Mouse (Mus musculus) MEL (cell line): ENCODE results near the gene Rdh16f2. TPM values are rescaled to one million over a fixed set of nuclear protein-coding genes. Genes with fewer than 3 reads are reported as not detected.
"Not testable (repeated sequence)": the region's sequence is repeated elsewhere in the genome, so short reads cannot be mapped to it uniquely, and the experiment has no call there.

Experiments
- DNase-seq: peaks from one replicate; pipeline ENCODE4 v3.0.0; 2011; ENCODE audit warnings: low read depth, low spot score
- H3K27ac ChIP-seq: 2 replicates; pipeline ENCODE4 v1.5.1; 2012; ENCODE audit warnings: low read depth, mild to moderate bottlenecking, control low read depth, low read length, moderate library complexity; ENCODE audit not compliant: control insufficient read depth
- H3K27me3 ChIP-seq, 2 experiments: fragments of 150-350 bp in 1 of 2; sonication (generic) in 1 of 2; 2 replicates each; pipeline ENCODE4 v1.6.1; 2012; ENCODE audit warnings: low read length in 2 of 2, mild to moderate bottlenecking in 2 of 2, improper control_type of control experiment in 1 of 2, moderate library complexity in 1 of 2; ENCODE audit not compliant: insufficient read depth in 2 of 2, control insufficient read depth in 1 of 2
- H3K36me3 ChIP-seq, 2 experiments: 2 replicates each; pipeline ENCODE4 v1.6.1; 2012 to 2014; ENCODE audit warnings: low read length in 2 of 2, improper control_type of control experiment in 1 of 2, inconsistent platforms in 1 of 2, mild to moderate bottlenecking in 1 of 2; ENCODE audit not compliant: insufficient read depth in 2 of 2, control insufficient read depth in 1 of 2
- H3K4me1 ChIP-seq, 2 experiments: fragments of 150-350 bp in 1 of 2; sonication (generic) in 1 of 2; 2 replicates each; pipeline ENCODE4 v1.6.1; 2012; ENCODE audit warnings: low read length in 2 of 2, improper control_type of control experiment in 1 of 2, mild to moderate bottlenecking in 1 of 2; ENCODE audit not compliant: insufficient read depth in 2 of 2, control insufficient read depth in 1 of 2
- H3K4me3 ChIP-seq, 2 experiments: fragments of 150-350 bp in 1 of 2; sonication (generic) in 1 of 2; 2 replicates each; pipeline ENCODE4 v1.5.1; 2012; ENCODE audit warnings: low read depth in 2 of 2, low read length in 2 of 2, mild to moderate bottlenecking in 2 of 2, moderate library complexity in 2 of 2, control low read depth in 1 of 2, improper control_type of control experiment in 1 of 2; ENCODE audit not compliant: control insufficient read depth in 1 of 2, insufficient read depth in 1 of 2
- H3K79me2 ChIP-seq: 2 replicates; pipeline ENCODE4 v1.6.1; 2012; ENCODE audit warnings: mild to moderate bottlenecking, low read length, moderate library complexity; ENCODE audit not compliant: control insufficient read depth, poor library complexity, insufficient read depth
- H3K9ac ChIP-seq: 2 replicates; pipeline ENCODE4 v1.6.1; 2012; ENCODE audit warnings: low read depth, mild to moderate bottlenecking, control low read depth, low read length, moderate library complexity; ENCODE audit not compliant: control insufficient read depth, poor library complexity, severe bottlenecking
- H3K9me3 ChIP-seq: fragments of 150-350 bp; sonication (generic); replicated peaks from 2 replicates; pipeline ENCODE4 v1.6.1; 2012; ENCODE audit warnings: mild to moderate bottlenecking, low read length, improper control_type of control experiment, moderate library complexity; ENCODE audit not compliant: insufficient read depth
- BHLHE40 ChIP-seq: IDR thresholded peaks from 2 replicates; pipeline ENCODE4 v1.6.1; 2012; ENCODE audit warnings: low read depth, mild to moderate bottlenecking, inconsistent platforms, low read length, improper control_type of control experiment, borderline replicate concordance
- CHD1 ChIP-seq: IDR thresholded peaks from 2 replicates; pipeline ENCODE4 v1.6.1; 2012; ENCODE audit warnings: low read depth, mild to moderate bottlenecking, inconsistent platforms, low read length, improper control_type of control experiment
- CHD2 ChIP-seq: IDR thresholded peaks from 2 replicates; pipeline ENCODE4 v1.6.1; 2011; ENCODE audit warnings: low read length, improper control_type of control experiment
- CTCF ChIP-seq, 3 experiments: IDR thresholded peaks in 2 of 3; conservative IDR thresholded peaks in 1 of 3; 2 replicates each; pipeline ENCODE4 v1.5.1; 2011 to 2012; ENCODE audit warnings: low read length in 3 of 3, low read depth in 2 of 3, mild to moderate bottlenecking in 2 of 3, improper control_type of control experiment in 1 of 3, inconsistent platforms in 1 of 3, mixed read lengths in 1 of 3, moderate library complexity in 1 of 3; ENCODE audit not compliant: control insufficient read depth in 1 of 3, insufficient read depth in 1 of 3, poor library complexity in 1 of 3, severe bottlenecking in 1 of 3
- ELF1 ChIP-seq: IDR thresholded peaks from 2 replicates; pipeline ENCODE4 v1.6.1; 2014; ENCODE audit warnings: low read depth, mild to moderate bottlenecking, inconsistent platforms, low read length, improper control_type of control experiment, moderate library complexity
- EP300 ChIP-seq, 2 experiments: IDR thresholded peaks; 2 replicates each; pipeline ENCODE4 v1.6.1; 2011; ENCODE audit warnings: improper control_type of control experiment in 2 of 2, low read length in 2 of 2, low read depth in 1 of 2, mild to moderate bottlenecking in 1 of 2
- GATA1 ChIP-seq: IDR thresholded peaks from 2 replicates; pipeline ENCODE4 v1.6.1; 2011; ENCODE audit warnings: low read depth, low read length, improper control_type of control experiment
- HCFC1 ChIP-seq: IDR thresholded peaks from 2 replicates; pipeline ENCODE4 v1.6.1; 2012; ENCODE audit warnings: low read depth, mild to moderate bottlenecking, inconsistent platforms, low read length, improper control_type of control experiment, moderate library complexity
- JUND ChIP-seq: IDR thresholded peaks from 2 replicates; pipeline ENCODE4 v1.6.1; 2011; ENCODE audit warnings: low read depth, mild to moderate bottlenecking, improper control_type of control experiment, low read length
- MAFK ChIP-seq: IDR thresholded peaks from 2 replicates; pipeline ENCODE4 v1.6.1; 2011; ENCODE audit warnings: low read depth, mild to moderate bottlenecking, low read length, improper control_type of control experiment, borderline replicate concordance
- MAX ChIP-seq: IDR thresholded peaks from 2 replicates; pipeline ENCODE4 v1.6.1; 2011; ENCODE audit warnings: low read length, improper control_type of control experiment
- MEF2A ChIP-seq: IDR thresholded peaks from 2 replicates; pipeline ENCODE4 v1.6.1; 2014; ENCODE audit warnings: low read depth, mild to moderate bottlenecking, inconsistent platforms, low read length, improper control_type of control experiment; ENCODE audit not compliant: poor library complexity, insufficient replicate concordance, severe bottlenecking; ENCODE audit errors: extremely low read depth
- MYC ChIP-seq: IDR thresholded peaks from 2 replicates; pipeline ENCODE4 v1.6.1; 2011; ENCODE audit warnings: low read depth, mild to moderate bottlenecking, low read length, improper control_type of control experiment, moderate library complexity
- POLR2AphosphoS2 ChIP-seq: IDR thresholded peaks from 2 replicates; pipeline ENCODE4 v1.6.1; 2011; ENCODE audit warnings: low read length, improper control_type of control experiment
- RAD21 ChIP-seq: IDR thresholded peaks from 2 replicates; pipeline ENCODE4 v1.6.1; 2011; ENCODE audit warnings: mild to moderate bottlenecking, low read depth, low read length, improper control_type of control experiment
- SMC3 ChIP-seq: IDR thresholded peaks from 2 replicates; pipeline ENCODE4 v1.6.1; 2011; ENCODE audit warnings: low read depth, low read length, improper control_type of control experiment
- TAL1 ChIP-seq: IDR thresholded peaks from 2 replicates; pipeline ENCODE4 v1.6.1; 2012; ENCODE audit warnings: mild to moderate bottlenecking, inconsistent platforms, low read length, moderate library complexity, mixed read lengths
- TBP ChIP-seq: IDR thresholded peaks from 2 replicates; pipeline ENCODE4 v1.8.0; 2011; ENCODE audit warnings: low read depth, low read length, improper control_type of control experiment
- ZC3H11A ChIP-seq: IDR thresholded peaks from 2 replicates; pipeline ENCODE4 v1.6.1; 2012; ENCODE audit warnings: low read depth, mild to moderate bottlenecking, inconsistent platforms, low read length, improper control_type of control experiment
- ZMIZ1 ChIP-seq: IDR thresholded peaks from 2 replicates; pipeline ENCODE4 v1.6.1; 2012; ENCODE audit warnings: low read depth, mild to moderate bottlenecking, inconsistent platforms, low read length, improper control_type of control experiment, moderate library complexity
- polyA plus RNA-seq, 2 experiments: library from polyadenylated mRNA; stranded (reverse) in 1 of 2; unstranded in 1 of 2; fragments of >175 nt in 1 of 2; fragments of >200 nt in 1 of 2; gene quantifications; 2 replicates each; pipeline versions ENCODE4 v1.2.1 to v1.2.4; 2012; ENCODE audit warnings: low replicate concordance in 2 of 2, low read depth in 1 of 2; ENCODE audit not compliant: insufficient read length in 2 of 2, insufficient read depth in 1 of 2, missing spikeins in 1 of 2
- total RNA-seq: library from RNA; depleted of rRNA; stranded (reverse); fragments of 300-350 nt; gene quantifications from 2 replicates; pipeline ENCODE4 v1.2.3, GENCODE M21; 2012

Gene Rdh16f2
- total and polyA plus RNA-seq, 3 experiments = 0.07 TPM; not detected in 2

DNA sequence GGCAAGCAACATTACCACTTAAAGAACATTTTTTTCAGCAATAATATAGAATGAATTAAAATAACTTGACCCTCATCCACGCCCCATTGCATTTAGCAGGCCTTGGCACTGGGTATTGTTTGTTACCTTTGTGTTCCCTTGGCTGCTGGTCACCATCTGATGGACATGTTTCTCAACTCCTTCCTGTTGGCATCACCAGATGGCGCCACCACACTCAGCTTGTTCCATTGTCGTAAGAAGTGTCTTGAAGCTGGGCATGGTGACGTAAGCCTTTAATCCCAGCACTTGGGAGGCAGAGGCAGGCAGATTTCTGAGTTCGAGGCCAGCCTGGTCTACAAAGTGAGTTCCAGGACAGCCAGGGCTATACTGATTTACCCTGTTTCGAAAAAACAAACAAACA is 40.9 kb upstream of the Rdh16f2 start:
- Histone ChIP-seq H3K4me3 (no peak overlapping the region), H3K27ac (no peak overlapping the region), H3K79me2 (no peaks in the 10 kb centered on the region), H3K4me1 (no peaks in the 10 kb centered on the region), H3K9ac (no peak overlapping the region), H3K36me3 (no peaks in the 10 kb centered on the region), H3K9me3 (no peaks in the 10 kb centered on the region), H3K27me3 (peaks cover 3 to 6% of the 10 kb centered on the region in 2 experiments; a peak in 3 of 4 replicates)
- TF ChIP-seq TBP (no peak), ZC3H11A (0 out of 2 replicates have a peak, but pooled peaks have one; percentile 22), TAL1 (no peak), CTCF (IDR thresholded peaks at IDR 0.05 in 2 of 3, conservative IDR thresholded peaks at IDR 0.05 in 1 of 3; ENCODE audit: control insufficient read depth in 1 of 3, insufficient read depth in 1 of 3, low read depth in 2 of 3, low read length in 3 of 3, poor library complexity in 1 of 3, severe bottlenecking in 1 of 3) (peak in 2 of 3 experiments; percentile 51 to 53; a peak in 4 of 6 replicates), SMC3 (peak; percentile 65), RAD21 (peak; percentile 35)
- DNase-seq = peak; percentile 44

DNA sequence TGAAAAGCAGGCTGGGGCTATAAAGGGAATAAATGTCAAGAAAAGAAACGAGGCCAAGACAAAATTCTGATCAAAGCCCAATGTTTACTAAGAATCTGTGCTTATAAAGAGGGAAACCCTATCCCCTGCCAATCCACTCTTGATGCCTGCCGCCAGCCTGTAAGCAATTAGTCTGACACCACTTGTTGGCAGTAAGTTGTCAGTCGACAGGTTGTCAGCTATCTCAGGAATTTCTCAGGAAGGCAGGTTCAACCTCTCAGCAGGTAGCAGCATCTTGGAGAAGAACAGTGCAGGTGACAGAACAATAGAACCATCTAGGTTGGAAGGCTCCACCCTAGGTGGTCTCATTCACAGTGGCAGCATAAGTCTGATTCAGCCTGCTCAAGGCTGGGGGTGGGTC is 37.2 kb upstream of the Rdh16f2 start:
- Histone ChIP-seq H3K36me3 (no peaks in the 10 kb centered on the region), H3K27me3 (peaks cover 0 to 1% of the 10 kb centered on the region in 2 experiments; a peak in 2 of 4 replicates), H3K27ac (no peak overlapping the region), H3K4me1 (no peaks in the 10 kb centered on the region), H3K79me2 (no peaks in the 10 kb centered on the region), H3K9ac (no peak overlapping the region), H3K4me3 (no peak overlapping the region), H3K9me3 (no peaks in the 10 kb centered on the region)
- no peak for TF ChIP-seq CHD1
- TF ChIP-seq JUND = no peak
- no peak for TF ChIP-seq ELF1
- TF ChIP-seq TBP = no peak
- TF ChIP-seq HCFC1 = no peak
- TF ChIP-seq EP300 (IDR thresholded peaks at IDR 0.05; ENCODE audit: low read depth in 1 of 2, low read length in 2 of 2) = no peak
- no peak for TF ChIP-seq BHLHE40
- TF ChIP-seq ZMIZ1 = no peak
- no peak for TF ChIP-seq MYC
- no peak for TF ChIP-seq CHD2
- no peak for TF ChIP-seq MAFK
- no peak for TF ChIP-seq MEF2A
- no peak for TF ChIP-seq GATA1
- no peak for TF ChIP-seq POLR2AphosphoS2
- no peak for TF ChIP-seq SMC3
- no peak for TF ChIP-seq MAX
- no peak for DNase-seq

DNA sequence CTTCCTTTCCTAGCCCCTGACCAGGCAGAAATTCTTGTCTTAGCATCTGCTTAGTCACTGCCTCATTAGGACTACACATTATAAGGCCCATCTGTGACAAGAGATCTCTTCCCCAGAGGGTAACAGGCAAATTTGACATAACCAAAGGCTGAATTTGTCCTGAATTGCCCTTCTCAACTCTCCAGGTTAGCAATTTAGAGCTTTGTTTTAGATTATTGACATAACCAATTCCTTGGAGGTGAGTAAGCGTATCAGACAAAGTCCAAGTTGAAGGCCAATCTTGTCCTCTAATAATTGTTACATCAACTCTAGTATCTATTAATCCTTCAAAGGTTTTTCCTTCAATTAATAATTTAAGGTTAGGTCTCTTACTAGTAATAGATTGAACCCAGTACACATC is 32.1 kb upstream of the Rdh16f2 start:
- not testable (repeated sequence) for H3K79me2 ChIP-seq, H3K27ac ChIP-seq, H3K27me3 ChIP-seq, H3K4me3 ChIP-seq, H3K36me3 ChIP-seq, H3K9ac ChIP-seq, H3K9me3 ChIP-seq, DNase-seq, H3K4me1 ChIP-seq
